Mouse (Mus musculus): ENCODE results near the gene Cnot3.

DNA sequence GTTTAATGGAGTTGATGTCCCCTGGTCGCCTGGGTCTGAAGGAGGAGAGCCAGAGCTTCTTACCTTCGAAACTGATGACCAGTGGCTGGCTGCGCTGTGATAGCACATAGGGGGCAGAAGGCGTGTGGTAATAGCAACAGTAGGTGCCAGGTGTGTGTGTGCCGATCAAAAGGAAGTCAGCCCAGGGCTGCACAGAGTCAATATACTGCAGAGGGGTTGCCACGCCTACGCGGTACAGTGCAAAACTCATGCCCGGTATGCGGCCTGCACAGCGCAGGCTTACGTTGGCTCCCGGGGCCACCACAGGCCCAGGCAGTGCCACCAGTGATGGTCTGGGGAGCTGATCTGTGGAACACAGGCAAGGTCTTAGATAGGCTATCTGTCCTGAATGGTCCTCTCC, 34.1 kb upstream of the Cnot3 start:
- TF ChIP-seq CTCF (IDR thresholded peaks at IDR 0.05; ENCODE audit: low read depth), result no peak
- TF ChIP-seq EP300 (optimal IDR thresholded peaks at IDR 0.05), result no peak
